Mouse (Mus musculus): Measurements from ENCODE around the gene Krtap1-3. TPM values are rescaled to one million over a fixed set of nuclear protein-coding genes. Genes with fewer than 3 reads are reported as not detected.
"Not testable (repeated sequence)": the region's sequence is repeated elsewhere in the genome, so short reads cannot be mapped to it uniquely, and the experiment has no call there.

Gene Krtap1-3
- polyA plus RNA-seq, 1 experiment from 2014 or later, result not detected

DNA sequence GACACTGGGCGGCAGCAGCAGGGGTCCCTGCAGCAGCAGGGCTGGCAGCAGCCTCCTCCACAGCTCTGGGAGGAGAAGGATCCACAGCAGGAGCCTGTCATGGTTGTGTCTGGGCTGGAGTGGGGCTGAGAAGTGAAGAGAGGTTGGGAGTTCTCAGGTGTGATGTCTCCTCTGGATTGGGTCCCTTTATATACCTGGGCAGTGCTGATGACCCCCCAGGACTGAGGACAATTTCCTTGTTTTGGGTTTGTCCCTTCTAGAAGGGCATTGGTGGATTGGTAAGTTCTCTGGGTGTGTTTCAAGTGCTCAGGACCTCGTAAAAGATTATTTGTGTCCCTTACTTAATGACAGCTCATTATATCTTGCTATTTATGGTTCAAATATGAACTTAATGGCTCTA is 18.9 kb upstream of the Krtap1-3 start, which contains the start of gene Gm11937:
Gene Gm11937, minus strand, starts transcription at position 101 of the 400 bp plus-strand sequence.
- not testable (repeated sequence) for H3K4me1 ChIP-seq (ENCODE audit: control insufficient read depth, insufficient read depth, low read length); ATAC-seq (ENCODE audit: low read depth); H3K27ac ChIP-seq (ENCODE audit: low read depth, low read length); H3K4me2 ChIP-seq (ENCODE audit: low read depth, low read length); H3K36me3 ChIP-seq (ENCODE audit: control insufficient read depth, insufficient read depth, low read length); H3K9ac ChIP-seq (replicated peaks; ENCODE audit: low read depth, low read length); H3K4me3 ChIP-seq (ENCODE audit: low read depth, low read length); H3K9me3 ChIP-seq (ENCODE audit: control insufficient read depth, low read length); H3K27me3 ChIP-seq (ENCODE audit: control insufficient read depth, insufficient read depth, low read length)
- 79% methylated on average over 1 of the region's 2 CpGs for WGBS

DNA sequence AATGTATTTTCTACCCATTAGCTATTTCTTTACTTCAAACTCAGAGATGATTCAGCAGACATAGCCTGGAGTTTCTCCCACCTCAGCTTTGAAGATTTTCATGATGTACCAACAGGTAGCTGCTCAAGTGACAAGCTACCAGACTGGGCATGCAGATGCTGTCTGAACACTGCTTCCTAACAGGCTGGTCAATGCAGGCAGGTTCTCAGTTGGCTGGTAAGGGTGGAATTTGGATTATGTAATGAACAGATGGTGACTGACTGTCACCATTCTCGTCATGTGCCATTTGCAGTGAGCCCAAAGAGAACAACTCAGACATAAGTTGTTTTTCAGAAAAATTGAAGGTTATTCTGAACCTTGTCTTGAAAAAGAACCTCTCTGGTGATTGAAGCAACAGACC is 18.0 kb upstream of the Krtap1-3 start:
- no peaks in the 10 kb centered on the region for H3K27me3 ChIP-seq (ENCODE audit: control insufficient read depth, insufficient read depth, low read length)
- H3K27ac ChIP-seq (ENCODE audit: low read depth, low read length), result no peak overlapping the region
- no peak overlapping the region for H3K9ac ChIP-seq (replicated peaks; ENCODE audit: low read depth, low read length)
- no peak overlapping the region for H3K4me3 ChIP-seq (ENCODE audit: low read depth, low read length)
- WGBS, result 81% methylated on average over 1 of the region's 1 CpGs
- H3K4me2 ChIP-seq (ENCODE audit: low read depth, low read length), result no peak overlapping the region
- no peaks in the 10 kb centered on the region for H3K36me3 ChIP-seq (ENCODE audit: control insufficient read depth, insufficient read depth, low read length)
- H3K4me1 ChIP-seq (ENCODE audit: control insufficient read depth, insufficient read depth, low read length), result no peaks in the 10 kb centered on the region
- ATAC-seq (ENCODE audit: low read depth), result no peak
- no peaks in the 10 kb centered on the region for H3K9me3 ChIP-seq (ENCODE audit: control insufficient read depth, low read length)

DNA sequence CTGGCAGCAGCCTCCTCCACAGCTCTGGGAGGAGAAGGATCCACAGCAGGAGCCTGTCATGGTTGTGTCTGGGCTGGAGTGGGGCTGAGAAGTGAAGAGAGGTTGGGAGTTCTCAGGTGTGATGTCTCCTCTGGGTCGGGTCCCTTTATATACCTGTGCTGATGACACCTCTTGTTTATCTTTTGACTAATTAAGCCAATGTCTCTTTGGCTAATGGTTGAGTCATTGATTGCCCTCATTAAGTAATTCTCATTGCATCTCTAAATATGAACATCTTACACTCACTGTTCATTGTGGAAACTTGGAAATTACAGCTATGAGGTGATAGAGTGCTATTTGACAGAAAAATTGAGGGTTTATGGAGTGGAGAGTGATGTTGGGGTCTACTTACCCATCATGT is 12.1 kb upstream of the Krtap1-3 start, which contains the start of gene Gm11938:
Gene Gm11938, minus strand, starts transcription at position 101 of the 400 bp plus-strand sequence.
- not testable (repeated sequence) for H3K27ac ChIP-seq (ENCODE audit: low read depth, low read length); H3K27me3 ChIP-seq (ENCODE audit: control insufficient read depth, insufficient read depth, low read length); H3K9me3 ChIP-seq (ENCODE audit: control insufficient read depth, low read length); ATAC-seq (ENCODE audit: low read depth); H3K4me3 ChIP-seq (ENCODE audit: low read depth, low read length); H3K36me3 ChIP-seq (ENCODE audit: control insufficient read depth, insufficient read depth, low read length); H3K9ac ChIP-seq (replicated peaks; ENCODE audit: low read depth, low read length); H3K4me2 ChIP-seq (ENCODE audit: low read depth, low read length); H3K4me1 ChIP-seq (ENCODE audit: control insufficient read depth, insufficient read depth, low read length)
- WGBS, result 70% methylated on average over 1 of the region's 1 CpGs

DNA sequence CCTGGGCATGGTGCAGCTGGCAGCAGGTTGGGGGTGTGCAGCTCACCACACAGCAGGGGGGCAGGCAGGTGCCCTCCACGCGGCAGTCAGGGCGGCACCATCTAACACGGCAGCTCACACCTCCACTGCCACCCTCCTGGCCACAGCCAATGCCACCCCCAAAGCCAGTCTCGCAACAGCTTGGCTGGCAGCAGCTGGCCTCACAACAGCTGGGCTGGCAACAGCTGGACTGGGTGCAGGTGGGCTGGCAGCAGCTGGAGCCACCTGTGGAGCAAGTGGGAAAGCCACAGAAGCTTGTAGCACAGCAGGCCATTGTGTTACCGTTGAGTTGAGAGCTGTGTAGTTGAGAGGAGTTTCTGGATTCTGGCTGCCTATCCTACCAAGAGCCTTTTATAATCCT is 6.6 kb upstream of the Krtap1-3 start, which contains the start of gene Krtap9-3:
Gene Krtap9-3, minus strand, starts transcription at position 364 of the 400 bp plus-strand sequence.
- not testable (repeated sequence) for H3K36me3 ChIP-seq (ENCODE audit: control insufficient read depth, insufficient read depth, low read length); H3K27ac ChIP-seq (ENCODE audit: low read depth, low read length); H3K27me3 ChIP-seq (ENCODE audit: control insufficient read depth, insufficient read depth, low read length); ATAC-seq (ENCODE audit: low read depth); H3K9ac ChIP-seq (replicated peaks; ENCODE audit: low read depth, low read length); H3K4me3 ChIP-seq (ENCODE audit: low read depth, low read length); H3K4me1 ChIP-seq (ENCODE audit: control insufficient read depth, insufficient read depth, low read length); H3K4me2 ChIP-seq (ENCODE audit: low read depth, low read length); H3K9me3 ChIP-seq (ENCODE audit: control insufficient read depth, low read length)
- WGBS, result 89% methylated on average over 6 of the region's 6 CpGs

DNA sequence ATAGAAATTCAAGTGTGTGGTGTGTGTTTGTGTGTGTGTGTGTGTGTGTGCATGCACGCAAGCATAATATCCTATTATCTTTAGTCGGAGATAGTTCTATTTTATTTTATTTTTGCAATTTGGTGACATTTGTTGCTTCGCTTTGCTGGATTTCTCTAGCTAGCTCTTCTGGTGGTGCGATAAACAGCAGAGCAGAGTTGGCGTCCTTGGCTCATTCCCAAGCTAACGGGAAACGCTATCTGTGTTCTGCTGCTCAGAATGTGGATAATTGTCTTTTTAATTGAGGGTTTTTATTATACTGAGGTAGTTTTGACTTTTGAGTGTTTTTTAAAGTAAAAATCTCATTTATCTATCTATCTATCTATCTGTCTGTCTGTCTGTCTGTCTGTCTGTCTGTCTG is 6.0 kb downstream of the Krtap1-3 start:
- Histone ChIP-seq H3K36me3 (ENCODE audit: control insufficient read depth, insufficient read depth, low read length) (no peaks in the 10 kb centered on the region), H3K27me3 (ENCODE audit: control insufficient read depth, insufficient read depth, low read length) (no peaks in the 10 kb centered on the region), H3K4me1 (ENCODE audit: control insufficient read depth, insufficient read depth, low read length) (no peaks in the 10 kb centered on the region), H3K4me3 (ENCODE audit: low read depth, low read length) (no peak overlapping the region), H3K9ac (replicated peaks; ENCODE audit: low read depth, low read length) (no peak overlapping the region), H3K4me2 (ENCODE audit: low read depth, low read length) (no peak overlapping the region), H3K27ac (ENCODE audit: low read depth, low read length) (no peak overlapping the region), H3K9me3 (ENCODE audit: control insufficient read depth, low read length) (no peaks in the 10 kb centered on the region)
- 91% methylated on average over 7 of the region's 7 CpGs for WGBS
- ATAC-seq (ENCODE audit: low read depth), result no peak

DNA sequence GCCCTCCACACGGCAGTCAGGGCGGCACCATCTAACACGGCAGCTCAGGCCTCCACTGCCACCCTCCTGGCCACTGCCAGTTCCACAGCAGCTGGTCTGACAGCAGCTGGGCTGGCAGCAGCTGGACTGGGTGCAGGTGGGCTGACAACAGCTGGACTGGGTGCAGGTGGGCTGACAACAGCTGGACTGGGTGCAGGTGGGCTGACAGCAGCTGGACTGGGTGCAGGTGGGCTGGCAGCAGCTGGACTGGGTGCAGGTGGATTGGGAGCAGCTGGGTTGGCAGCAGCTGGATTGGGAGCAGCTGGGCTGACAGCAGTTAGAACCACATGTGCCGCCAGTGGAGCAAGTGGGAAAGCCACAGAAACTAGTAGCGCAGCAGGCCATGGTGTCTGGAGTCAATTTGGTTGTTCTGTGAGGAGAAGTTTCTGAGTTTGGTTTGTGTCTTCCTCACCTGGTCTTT is 7.9 kb downstream of the Krtap1-3 start, which contains the start of gene Krtap1-4:
Gene Krtap1-4, minus strand, starts transcription at position 410 of the 460 bp plus-strand sequence.
- Histone ChIP-seq H3K4me1 (ENCODE audit: control insufficient read depth, insufficient read depth, low read length) (no peaks in the 10 kb centered on the region), H3K27me3 (ENCODE audit: control insufficient read depth, insufficient read depth, low read length) (no peaks in the 10 kb centered on the region), H3K36me3 (ENCODE audit: control insufficient read depth, insufficient read depth, low read length) (no peaks in the 10 kb centered on the region), H3K27ac (ENCODE audit: low read depth, low read length) (no peak within 1 kb of the TSS), H3K4me2 (ENCODE audit: low read depth, low read length) (no peak within 1 kb of the TSS), H3K4me3 (ENCODE audit: low read depth, low read length) (no peak within 1 kb of the TSS), H3K9ac (replicated peaks; ENCODE audit: low read depth, low read length) (no peak within 1 kb of the TSS), H3K9me3 (ENCODE audit: control insufficient read depth, low read length) (no peaks in the 10 kb centered on the region)
- 85% methylated on average over 5 of the region's 5 CpGs for WGBS
- no peak for ATAC-seq (ENCODE audit: low read depth)

DNA sequence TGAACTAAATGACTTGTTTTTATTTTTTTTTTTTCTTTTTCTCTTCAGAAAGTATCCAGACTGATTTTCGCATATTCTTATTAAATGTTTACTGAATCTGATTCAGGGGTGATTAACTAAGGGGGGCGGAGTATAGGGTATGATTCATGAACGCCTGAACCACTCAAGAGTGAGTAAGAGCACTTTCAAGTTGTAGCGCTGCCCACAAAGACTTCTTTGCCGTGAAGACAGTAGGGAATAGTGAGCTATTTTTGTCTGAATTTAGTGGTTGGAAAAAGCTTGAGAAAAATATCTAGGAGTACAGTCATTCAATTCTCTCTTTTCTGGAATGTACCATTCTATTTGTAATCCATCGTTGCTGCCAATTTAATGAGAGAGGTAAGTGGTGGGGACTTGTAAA is 9.6 kb downstream of the Krtap1-3 start:
- Histone ChIP-seq H3K9ac (replicated peaks; ENCODE audit: low read depth, low read length) (no peak overlapping the region), H3K4me3 (ENCODE audit: low read depth, low read length) (no peak overlapping the region), H3K4me1 (ENCODE audit: control insufficient read depth, insufficient read depth, low read length) (no peaks in the 10 kb centered on the region), H3K4me2 (ENCODE audit: low read depth, low read length) (no peak overlapping the region), H3K36me3 (ENCODE audit: control insufficient read depth, insufficient read depth, low read length) (no peaks in the 10 kb centered on the region), H3K27me3 (ENCODE audit: control insufficient read depth, insufficient read depth, low read length) (no peaks in the 10 kb centered on the region), H3K9me3 (ENCODE audit: control insufficient read depth, low read length) (no peaks in the 10 kb centered on the region), H3K27ac (ENCODE audit: low read depth, low read length) (no peak overlapping the region)
- 89% methylated on average over 6 of the region's 6 CpGs for WGBS
- ATAC-seq (ENCODE audit: low read depth), result no peak

DNA sequence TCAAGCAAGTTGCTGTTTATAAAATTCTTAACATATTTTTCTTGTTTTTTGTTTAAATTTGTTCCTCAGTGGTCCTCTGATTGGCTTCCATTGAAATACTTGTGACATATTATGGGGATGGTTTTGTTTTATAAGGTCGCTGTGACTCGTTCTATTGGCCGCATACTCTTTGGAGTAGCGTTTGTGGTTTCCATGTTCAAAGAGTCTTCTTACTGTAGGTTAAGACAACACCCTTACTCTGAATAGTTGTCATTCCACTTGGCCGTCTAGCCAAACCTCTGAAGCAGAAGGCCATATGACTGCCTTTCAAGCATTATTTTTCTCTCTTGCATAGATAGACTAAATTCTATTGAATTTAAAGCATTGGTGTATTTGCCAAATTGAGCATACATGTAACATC is 10.1 kb downstream of the Krtap1-3 start:
- WGBS, result 92% methylated on average over 5 of the region's 5 CpGs
- no peaks in the 10 kb centered on the region for H3K4me1 ChIP-seq (ENCODE audit: control insufficient read depth, insufficient read depth, low read length)
- H3K27ac ChIP-seq (ENCODE audit: low read depth, low read length), result no peak overlapping the region
- H3K4me2 ChIP-seq (ENCODE audit: low read depth, low read length), result no peak overlapping the region
- no peaks in the 10 kb centered on the region for H3K27me3 ChIP-seq (ENCODE audit: control insufficient read depth, insufficient read depth, low read length)
- H3K9ac ChIP-seq (replicated peaks; ENCODE audit: low read depth, low read length), result no peak overlapping the region
- no peak overlapping the region for H3K4me3 ChIP-seq (ENCODE audit: low read depth, low read length)
- H3K36me3 ChIP-seq (ENCODE audit: control insufficient read depth, insufficient read depth, low read length), result no peaks in the 10 kb centered on the region
- no peak for ATAC-seq (ENCODE audit: low read depth)
- no peaks in the 10 kb centered on the region for H3K9me3 ChIP-seq (ENCODE audit: control insufficient read depth, low read length)

DNA sequence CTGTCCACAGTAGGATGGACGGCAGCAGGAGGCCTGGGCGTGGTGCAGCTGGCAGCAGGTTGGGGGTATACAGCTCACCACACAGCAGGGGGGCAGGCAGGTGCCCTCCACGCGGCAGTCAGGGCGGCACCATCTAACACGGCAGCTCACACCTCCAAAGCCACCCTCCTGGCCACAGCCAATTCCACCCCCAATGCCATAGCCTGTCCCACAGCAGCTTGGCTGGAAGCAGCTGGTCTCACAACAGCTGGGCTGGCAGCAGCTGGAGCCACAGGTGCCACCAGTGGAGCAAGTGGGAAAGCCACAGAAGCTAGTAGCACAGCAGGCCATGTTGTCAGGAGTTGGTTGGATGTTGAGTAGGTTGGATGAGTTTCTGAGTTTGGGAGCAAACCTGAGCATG is 10.5 kb downstream of the Krtap1-3 start, which contains the start of gene Krtap1-5:
Gene Krtap1-5, minus strand, starts transcription at position 381 of the 400 bp plus-strand sequence.
- Histone ChIP-seq H3K9ac (replicated peaks; ENCODE audit: low read depth, low read length) (no peak within 1 kb of the TSS), H3K27me3 (ENCODE audit: control insufficient read depth, insufficient read depth, low read length) (no peaks in the 10 kb centered on the region), H3K4me3 (ENCODE audit: low read depth, low read length) (no peak within 1 kb of the TSS), H3K4me1 (ENCODE audit: control insufficient read depth, insufficient read depth, low read length) (no peaks in the 10 kb centered on the region), H3K9me3 (ENCODE audit: control insufficient read depth, low read length) (no peaks in the 10 kb centered on the region), H3K36me3 (ENCODE audit: control insufficient read depth, insufficient read depth, low read length) (no peaks in the 10 kb centered on the region), H3K4me2 (ENCODE audit: low read depth, low read length) (no peak within 1 kb of the TSS), H3K27ac (ENCODE audit: low read depth, low read length) (no peak within 1 kb of the TSS)
- no peak for ATAC-seq (ENCODE audit: low read depth)
- 86% methylated on average over 6 of the region's 6 CpGs for WGBS

Measured in neural tube, embryonic 14.5 days (tissue).